Mouse (Mus musculus): ENCODE data around the gene Prkca.

Gene Prkca

DNA sequence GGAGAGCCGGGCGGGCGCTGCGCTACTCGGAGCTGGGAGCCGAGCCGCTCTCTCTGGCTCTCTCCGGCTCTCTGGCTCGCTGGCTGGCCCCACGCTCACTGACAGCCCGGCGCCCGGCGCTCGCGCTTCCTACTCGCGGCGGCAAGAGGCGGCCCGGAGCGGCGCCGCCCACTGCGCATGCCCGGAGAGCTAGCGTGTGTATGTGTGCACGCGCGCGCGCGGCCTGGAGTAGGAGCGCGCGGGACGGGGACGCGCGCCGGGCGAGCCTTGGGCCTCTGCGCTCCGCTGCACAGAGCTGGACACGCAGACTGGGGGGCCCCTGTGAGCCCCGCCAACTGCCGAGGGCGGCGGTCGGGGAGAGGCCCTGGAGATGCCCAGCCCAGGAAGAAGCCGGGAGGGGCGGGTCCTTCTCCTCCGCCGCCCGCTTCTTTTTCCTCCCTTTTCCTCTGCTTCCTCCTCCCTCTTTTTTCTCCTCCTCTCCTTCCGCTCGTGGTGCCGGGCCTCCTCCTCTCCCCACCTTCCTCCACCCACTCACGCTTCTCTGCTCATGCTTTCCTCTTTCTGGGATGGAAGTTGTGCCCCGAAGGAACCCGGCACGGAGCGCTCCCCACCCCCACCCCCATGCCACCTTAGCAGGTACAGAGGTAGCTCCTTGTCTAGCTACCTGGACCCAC, at the start of gene Prkca:
Gene Prkca, minus strand, starts transcription at position 140 of the 674 bp plus-strand sequence.
- peak; percentile 92 for DNase-seq (ENCODE audit: low spot score in 2 of 2)

DNA sequence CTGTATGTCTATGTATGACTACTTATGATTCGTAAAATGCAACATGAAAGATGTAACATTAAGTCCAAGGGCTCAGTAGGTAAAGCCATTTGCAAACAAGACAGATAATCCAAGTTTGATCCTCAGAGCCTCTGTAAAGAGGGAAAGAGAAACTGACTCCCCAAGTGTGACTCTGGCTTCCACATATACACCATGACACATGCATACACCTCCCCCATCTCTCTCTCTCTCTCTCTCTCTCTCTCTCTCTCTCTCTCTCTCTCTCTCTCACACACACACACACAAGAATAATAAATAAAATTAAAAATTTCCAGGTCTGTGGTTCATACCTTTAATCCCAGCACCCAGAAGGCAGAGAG, 41.9 kb upstream of the Prkca start:
- DNase-seq (ENCODE audit: low spot score in 2 of 2), result no peak

DNA sequence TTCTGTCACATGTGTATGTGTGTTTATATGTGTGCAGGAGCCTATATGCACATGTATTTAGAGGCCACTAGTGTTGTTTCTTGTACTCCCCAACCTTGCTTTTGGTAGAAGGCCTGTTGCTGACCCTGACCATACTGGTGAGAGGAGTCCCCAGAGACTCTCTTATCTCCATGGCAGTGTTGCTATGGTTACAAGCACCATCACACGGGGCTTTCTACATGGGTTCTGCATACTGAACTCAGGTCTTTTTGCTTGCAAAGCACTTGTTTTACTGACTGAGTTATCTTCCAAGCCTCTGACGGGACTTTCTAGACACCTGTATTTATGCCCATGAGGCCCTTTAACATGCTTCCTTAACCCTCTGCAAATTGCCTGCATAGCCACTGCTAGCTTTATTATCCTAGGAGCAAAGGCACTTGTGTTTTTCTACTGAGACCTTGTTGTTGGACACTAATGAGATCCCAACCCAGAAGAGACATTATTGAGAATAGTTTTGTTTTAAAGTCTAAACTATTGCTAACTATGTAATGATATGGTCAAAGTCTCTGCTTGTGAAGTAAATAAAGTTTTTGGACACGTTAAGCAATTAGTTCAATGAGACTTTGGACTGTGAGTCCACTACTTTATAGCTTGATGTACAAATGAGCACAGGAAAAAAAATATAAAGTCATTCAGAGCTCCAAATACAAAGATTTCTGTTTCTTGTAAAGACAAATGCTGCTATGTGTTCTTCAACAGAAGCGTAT, 41.4 kb upstream of the Prkca start:
- no peak for DNase-seq (ENCODE audit: low spot score in 2 of 2)

DNA sequence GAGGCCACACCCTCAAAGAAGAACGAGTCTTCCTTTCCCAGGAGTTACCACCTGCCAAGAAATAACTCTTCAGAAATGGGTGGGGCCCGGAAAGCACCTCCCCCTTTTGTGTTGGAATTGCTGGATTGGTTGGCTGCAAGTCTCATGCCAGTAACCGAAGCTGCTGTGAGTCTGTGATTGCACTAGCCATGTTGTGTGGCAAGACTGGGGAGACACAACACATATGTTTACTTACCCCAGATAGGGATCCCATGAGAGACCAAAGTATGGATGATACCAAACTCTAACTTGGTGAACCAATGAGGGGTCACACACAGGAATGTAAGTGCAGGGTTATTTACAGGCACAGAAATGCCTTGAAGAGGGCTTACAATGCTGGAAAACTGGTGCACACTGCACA, 38.9 kb upstream of the Prkca start:
- DNase-seq (ENCODE audit: low spot score in 2 of 2), result no peak

DNA sequence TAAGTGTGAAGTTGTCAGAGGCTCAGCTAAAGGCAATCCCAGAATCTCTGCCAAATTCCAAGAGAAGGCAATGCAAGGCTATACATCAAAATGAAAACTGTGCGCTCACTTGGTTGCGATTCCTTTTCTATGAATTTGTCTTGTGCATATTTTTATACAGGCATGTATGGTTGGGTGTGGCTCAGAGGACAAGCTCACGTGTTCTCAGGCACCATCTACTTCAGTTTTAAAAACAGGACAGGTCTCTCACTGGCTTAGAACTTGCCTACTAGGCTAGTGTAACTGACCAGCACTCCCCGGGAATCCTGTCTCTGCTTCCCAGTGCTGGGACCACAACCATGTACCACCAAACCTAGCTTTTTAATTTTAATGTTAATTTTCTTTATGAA, 34.6 kb upstream of the Prkca start:
- no peak for DNase-seq (ENCODE audit: low spot score in 2 of 2)

DNA sequence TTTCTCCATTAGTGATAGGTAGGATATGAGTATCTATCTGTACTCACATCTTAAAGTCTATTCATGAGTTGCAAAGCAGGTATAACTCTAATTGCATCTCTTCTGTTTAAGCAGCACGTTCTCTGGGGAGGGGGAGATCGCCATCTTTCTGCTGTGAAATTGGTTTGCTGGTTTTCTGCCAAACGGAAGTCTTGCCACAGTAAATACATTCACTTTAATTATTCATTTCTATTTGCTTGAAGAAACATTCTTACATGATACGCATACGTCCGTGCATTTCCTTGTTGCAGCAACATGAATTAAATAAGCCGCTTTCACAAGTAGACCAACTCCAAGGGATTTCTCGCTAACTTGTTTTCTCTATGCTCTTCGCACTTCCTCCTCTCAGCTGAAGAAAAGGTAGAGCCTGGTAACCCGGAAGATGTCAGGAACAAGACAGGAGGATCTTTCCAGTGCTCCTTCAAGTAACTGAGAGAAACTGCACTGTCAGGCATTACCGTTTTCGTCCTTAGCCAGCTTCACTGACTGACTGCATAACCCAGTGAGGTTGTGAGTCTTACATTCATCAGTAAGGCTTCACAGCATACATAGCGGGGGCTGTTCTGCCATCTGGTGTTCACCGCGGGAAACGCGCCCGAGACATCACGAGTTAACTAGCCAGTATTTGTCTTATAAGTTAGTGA, 34.1 kb upstream of the Prkca start:
- peak; percentile 33 to 63 for DNase-seq (ENCODE audit: low spot score in 2 of 2)

DNA sequence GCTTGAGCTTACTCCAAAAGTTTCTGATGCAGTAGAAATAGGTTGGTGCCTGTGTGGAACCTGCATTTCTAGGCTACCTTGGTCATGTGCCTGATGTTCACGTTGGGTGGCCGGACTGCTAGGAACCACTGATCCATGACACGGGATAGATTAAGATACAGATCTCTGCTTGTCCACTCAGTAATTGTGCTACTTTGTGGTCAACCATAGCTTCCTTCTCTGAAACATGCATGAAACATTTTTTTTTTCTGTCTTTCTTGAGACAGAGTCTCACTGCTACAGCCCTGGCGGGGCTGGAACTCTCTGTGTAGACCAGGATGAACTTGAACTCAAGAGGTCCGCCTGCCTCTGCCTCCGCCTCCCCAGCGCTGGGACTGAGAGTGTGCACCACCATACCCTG, 33.1 kb upstream of the Prkca start:
- no peak for DNase-seq (ENCODE audit: low spot score in 2 of 2)

DNA sequence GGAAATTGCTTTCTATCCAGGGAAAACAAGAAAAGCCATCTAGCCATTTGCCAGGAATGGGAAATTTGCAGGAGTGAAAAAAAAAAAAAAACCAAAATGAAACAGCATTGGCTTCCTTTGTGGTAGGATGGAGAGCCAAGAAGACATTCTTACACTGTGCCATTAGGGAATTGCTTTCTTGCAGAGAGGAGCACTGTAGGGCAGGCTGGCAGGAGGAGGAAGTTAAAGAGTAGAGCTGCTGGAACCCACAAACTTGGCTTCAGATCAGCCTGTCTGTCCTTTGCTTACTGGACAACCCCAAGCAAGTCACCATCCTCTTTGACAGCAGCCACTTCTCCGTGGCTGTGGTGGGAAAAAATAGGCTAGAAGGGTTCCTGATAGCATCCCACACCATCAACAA, 23.3 kb upstream of the Prkca start:
- no peak for DNase-seq (ENCODE audit: low spot score in 2 of 2)

DNA sequence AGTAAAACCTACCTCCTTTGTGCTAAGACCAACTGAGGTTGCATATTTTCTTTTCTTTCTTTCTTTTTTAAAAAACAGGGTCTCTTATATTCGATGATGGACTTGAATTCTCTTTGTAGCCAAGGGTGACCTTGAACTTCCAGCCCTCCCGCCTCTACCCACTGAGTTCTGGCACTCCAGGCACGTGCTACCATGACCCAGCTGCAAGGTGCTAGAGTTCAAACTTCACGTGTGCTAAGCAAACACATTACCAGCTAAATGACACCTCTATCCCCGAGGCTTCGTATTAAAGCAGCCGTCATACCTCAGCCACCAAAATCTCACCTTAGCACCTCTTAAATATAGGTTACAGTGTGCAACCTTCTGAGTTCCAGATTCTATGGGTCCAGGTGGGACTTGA, 21.9 kb upstream of the Prkca start:
- DNase-seq (ENCODE audit: low spot score in 2 of 2), result no peak

DNA sequence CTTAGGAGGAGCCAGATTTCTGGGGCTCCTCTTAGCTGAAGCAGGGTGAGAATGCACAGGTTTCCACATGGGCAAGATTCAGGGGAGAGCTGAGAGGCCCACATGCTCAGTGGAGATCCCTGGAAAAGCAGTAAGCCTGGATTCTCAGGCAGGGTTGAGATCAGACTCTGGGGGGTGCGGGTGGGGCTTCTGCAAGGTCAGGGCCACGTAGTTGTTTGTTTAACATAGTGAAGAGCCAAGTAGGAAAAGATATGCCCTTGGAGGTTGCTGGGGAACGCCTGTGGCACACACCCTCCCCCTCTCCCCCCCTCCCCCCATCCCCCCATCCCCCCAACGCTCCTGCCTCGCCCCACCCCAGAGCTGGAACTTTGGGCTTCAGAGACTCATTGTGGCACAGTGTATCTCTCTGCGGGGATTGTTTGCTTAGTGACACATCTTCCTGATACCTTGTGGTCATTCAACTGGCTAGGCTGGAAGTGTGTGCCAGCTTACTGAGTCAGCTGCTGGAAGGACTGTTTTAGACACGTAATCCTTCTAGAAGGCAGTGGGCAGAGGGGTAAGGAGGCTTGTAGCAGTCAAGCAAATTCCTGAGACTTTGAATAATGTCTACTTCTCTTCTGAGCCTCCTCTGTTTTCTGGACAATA, 21.3 kb upstream of the Prkca start:
- DNase-seq (ENCODE audit: low spot score in 2 of 2), result no peak

DNA sequence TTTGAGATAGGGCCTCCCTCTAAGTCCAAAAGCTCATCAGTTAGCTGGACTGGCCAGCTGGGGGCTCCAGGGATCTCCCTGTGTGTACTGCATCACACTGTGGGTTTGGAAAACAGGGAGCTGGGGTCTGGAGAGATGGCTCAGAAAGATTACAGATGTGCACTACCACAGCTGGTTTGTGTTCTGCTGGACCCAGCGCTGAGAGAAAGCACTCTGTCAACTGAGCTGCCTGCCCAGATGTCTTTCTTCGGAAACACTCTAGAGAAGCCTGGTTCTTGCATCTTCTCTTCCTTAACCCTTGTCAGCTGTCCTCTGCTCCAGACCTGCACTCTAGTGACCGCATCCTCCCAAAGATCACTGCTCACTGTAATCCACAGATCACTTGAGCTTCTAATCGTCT, 20.3 kb upstream of the Prkca start:
- DNase-seq (ENCODE audit: low spot score in 2 of 2), result no peak

DNA sequence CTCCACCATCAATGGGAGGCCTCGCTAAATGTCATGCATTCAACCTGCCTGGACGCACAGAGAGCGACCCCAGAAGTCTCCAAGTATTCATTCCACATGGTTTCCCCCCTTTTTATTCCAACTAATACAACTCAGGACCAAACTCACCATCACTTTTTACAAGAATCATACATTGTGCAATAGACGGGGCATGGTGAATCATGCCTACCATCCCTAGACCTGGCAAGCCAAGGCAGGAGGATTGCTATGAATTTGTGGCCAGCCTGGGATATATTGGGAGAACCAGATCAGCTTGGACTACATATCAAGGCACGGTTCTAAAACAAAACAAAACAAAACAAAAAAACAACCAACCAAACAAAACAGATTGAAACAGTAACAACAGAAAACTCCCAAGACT, 19.2 kb upstream of the Prkca start:
- no peak for DNase-seq (ENCODE audit: low spot score in 2 of 2)

DNA sequence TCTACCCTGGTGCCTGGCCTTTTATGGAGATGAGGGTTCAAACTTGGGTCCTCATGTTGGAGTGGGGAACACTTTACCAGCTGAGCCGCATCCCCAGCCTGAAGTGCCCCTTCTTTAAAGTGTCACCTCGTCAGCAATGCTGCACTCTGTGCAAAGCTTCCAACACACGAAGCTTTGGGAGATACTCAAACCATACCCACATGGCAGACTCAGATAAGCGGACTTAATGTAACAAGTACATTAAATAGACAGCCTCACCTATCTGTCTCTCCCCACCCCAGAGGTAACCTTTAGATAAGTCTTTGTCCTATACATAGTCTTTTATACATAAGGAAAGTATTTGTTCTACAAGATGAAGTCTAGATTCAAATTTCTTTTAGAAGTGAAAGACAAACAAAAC, 17.3 kb upstream of the Prkca start:
- DNase-seq (ENCODE audit: low spot score in 2 of 2), result no peak

DNA sequence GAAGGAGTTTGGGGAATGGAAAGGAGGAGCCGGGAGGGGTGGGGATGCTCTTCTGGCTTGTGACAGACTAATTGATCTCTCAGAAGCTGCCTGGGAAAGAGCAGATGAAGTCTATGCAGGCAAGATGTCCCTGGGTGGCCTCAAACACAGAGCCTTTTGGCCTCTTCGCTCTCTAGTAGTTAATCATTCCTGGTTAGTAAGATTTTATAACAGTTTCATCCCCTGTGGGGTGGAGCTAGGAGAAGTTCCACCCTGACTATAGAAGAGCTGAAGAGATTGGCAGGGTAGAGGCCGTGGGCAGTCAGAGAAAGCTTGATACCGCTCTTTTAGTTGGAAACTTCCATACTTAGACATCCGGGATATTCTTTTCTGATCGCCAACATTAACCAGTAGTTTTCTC, 15.2 kb upstream of the Prkca start:
- no peak for DNase-seq (ENCODE audit: low spot score in 2 of 2)

DNA sequence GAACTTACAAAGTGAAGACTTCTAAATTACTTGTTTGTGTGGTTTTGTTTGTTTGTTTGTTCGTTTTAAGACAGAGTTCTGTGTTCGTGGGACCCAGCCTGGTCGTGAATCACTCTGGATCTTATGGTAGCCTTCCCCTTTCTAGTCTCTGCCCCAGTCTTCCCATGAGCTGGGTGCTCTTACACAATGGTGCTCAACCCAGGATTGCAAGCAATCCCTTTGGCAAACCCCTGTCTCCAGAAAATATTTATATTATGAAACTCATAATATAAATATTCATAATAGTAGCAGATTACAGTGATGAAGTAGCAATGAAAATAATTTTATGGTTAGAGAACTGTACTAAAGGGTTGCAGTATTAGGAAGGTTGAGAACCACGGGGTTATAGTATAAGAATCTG, 12.3 kb upstream of the Prkca start:
- DNase-seq (ENCODE audit: low spot score in 2 of 2), result no peak

DNA sequence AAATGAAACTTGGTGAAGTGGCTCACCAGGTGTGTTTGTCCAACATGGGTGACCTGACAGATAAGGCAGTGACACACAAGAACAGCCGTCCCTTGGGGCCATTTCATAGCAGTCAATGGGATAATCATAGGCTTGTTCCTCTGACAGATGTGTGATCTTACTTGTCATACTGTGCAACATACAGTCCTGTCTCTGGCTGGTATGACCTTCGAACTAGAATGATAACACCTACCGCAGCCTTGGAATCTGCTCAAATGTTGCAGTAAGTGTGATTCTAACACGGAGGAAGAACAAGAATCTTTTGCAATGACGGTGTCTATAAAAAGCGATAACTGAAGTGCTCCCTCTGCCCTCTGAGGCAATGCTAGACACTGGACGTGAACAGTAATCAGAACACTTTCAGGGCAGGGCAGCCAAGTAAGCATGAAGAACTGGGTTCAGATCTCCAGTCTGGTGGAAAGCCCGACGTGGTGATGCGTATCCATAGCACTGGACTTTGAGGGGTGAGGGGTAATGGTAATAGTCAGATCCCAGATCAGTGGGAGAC, 9.2 kb upstream of the Prkca start:
- DNase-seq (ENCODE audit: low spot score in 2 of 2), result no peak

DNA sequence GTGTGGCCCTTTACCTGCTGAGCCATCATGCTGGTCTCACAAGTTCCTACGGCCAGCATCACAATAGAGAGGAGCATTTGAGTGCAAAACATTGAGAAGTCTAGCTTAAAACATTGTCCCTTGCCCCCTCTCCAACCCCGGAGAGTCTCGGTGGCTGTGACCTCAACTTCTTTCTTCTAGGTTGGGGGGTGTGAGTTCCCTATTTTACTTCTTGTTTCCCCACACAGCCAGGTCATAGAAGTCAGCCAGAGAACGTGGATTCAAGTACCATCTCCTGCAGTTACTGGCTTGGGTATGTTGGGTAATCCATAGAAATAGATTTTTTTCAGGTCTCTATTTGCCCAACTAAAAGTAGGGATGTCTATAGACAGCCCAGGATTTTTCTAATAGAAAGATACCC, 7.1 kb upstream of the Prkca start:
- DNase-seq (ENCODE audit: low spot score in 2 of 2), result no peak

DNA sequence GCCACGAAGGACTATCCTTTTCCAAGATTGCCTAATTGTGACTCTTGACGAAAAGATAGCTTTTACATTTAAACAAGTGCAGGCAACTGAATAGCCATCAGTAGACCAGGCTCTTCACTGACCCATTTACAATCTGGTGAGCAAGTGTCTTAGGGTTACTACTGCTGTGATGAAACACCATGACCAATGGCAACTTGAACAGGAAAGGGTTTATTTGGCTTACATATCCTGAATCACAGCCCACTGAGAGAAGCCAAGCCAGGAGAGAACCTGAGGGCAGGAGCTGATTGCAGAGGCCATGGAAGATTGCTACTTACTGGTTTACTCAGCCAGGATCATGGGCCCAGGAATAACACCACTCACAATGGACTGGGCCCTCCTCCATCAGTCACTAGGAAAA, 1.6 kb upstream of the Prkca start:
- DNase-seq (ENCODE audit: low spot score in 2 of 2), result no peak

DNA sequence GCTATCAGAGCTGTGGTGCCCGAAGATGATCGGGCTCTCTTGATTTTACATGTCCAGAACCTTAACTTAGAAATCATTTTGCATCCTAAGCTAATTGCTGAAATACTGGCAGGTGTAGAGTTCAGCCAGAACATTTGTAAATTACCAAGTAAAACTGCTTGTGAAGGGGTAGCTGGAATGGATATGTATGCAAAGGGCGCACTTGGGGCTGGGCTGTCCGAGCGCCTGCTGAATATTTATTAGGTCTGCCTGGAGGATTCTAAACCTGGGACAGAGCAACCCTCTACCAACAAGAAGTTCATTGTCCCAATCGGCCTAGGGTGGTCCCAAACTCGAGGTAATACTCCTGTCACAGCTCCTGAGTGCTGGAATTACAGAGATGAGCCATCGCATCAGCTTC, 1.0 kb upstream of the Prkca start:
- DNase-seq (ENCODE audit: low spot score in 2 of 2), result no peak

DNA sequence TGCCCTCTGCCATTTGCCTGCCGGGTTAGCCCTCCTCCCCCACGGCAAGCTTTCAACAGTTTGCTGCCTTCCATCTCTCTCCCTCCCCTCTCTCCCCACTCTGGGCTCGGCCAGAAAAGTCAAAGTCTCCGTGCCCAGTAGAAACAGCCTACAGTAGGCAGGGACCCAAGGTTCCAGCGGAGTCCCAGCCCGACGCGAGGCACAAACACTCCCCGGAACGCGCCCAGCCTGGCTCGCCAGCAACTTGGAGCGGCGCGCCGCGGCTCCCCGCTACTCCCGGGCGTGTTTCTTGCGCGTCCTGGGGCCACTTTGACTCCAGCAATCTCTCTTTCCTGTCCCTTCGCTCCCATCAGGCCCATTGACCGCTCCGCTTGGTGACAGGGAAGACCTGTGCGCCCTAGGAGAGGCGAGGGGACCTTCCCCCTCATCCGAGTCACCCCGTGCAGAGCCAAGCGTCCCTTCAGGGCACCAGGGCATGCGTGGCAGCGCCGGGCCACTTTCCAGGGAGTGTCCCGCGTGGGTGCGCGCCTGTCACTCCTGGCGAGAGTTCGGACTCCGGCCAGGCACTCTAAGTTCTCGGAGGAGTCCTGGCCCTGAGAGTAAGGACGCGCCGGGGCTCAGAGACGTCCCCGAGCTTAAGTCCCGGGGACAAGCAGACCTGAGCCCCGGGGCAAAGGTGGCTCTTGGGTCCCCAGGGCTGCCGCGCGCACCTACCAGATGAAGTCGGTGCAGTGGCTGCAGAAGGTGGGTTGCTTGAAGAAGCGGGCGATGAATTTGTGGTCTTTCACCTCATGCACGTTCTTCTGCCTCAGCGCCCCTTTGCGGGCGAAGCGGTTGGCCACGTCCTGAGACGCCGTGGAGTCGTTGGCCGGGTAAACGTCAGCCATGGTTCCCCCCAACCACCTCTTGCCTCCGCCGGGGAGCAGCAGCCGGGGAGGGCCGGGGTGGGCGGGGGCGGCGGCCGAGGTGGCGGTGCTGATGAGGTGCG, 653 bp downstream of the Prkca start, which contains the start of gene Apoh:
Gene Apoh, plus strand, starts transcription at position 574 of the 988 bp plus-strand sequence.
- DNase-seq (ENCODE audit: low spot score in 2 of 2), result peak; percentile 61 to 68

DNA sequence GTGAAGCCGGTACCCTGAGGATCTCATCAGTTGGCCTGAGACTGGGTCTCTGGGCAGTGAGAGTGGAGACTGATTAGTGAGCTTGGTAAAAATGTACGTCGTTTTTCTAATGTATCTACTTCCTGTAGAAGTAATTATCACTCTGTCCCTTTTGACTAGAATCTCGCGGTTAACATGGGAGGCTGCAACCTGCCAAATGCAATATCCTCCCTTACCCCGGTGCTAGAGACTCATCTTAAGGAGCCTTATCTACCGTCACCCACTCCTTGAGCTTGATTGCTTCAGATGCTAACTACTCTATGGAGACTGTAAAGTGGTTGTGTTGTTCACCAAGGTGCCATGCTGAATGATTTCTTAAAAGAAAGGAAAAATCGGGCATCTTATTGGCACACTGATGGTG, 1.9 kb downstream of the Prkca start:
- DNase-seq (ENCODE audit: low spot score in 2 of 2), result no peak
